Mouse (Mus musculus): ENCODE results near the gene Myo1e.

- no peak for TF ChIP-seq CTCF (IDR thresholded peaks at IDR 0.05)
- TF ChIP-seq EP300 (IDR thresholded peaks at IDR 0.05; ENCODE audit: insufficient read depth, low read depth, low read length) = no peak
Observed at GRCm38 (mm10) chr9:70338391-70338790, 131.2 kb downstream of the Myo1e start.
